Mouse (Mus musculus) embryo, embryonic 11.5 days (tissue): ENCODE data around the gene Hsd17b6.

Source experiments
- DNase-seq: peaks from one replicate; pipeline ENCODE4 v3.0.0-alpha.2; 2012; ENCODE audit warnings: low read depth, low spot score

Gene Hsd17b6

DNA sequence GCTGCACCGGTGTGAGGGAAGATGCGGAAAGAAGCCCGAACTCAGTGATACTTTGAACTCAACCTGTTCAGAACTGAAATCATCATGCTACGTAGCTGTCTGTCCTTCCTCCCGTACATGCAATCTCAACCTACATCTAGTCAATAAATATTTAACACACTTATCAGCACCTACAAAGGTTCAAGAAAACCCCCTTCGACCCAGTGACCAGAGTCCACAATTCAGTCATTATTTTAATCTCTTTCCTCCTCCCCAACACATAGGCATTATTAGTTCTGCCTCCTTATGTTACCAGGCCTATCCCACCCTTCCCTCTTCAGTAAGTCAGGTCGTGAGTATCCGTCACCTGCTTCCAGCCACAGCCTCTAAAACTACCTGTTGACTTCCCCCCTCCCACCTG, 1.9 kb downstream of the Hsd17b6 start:
- DNase-seq, result no peak

DNA sequence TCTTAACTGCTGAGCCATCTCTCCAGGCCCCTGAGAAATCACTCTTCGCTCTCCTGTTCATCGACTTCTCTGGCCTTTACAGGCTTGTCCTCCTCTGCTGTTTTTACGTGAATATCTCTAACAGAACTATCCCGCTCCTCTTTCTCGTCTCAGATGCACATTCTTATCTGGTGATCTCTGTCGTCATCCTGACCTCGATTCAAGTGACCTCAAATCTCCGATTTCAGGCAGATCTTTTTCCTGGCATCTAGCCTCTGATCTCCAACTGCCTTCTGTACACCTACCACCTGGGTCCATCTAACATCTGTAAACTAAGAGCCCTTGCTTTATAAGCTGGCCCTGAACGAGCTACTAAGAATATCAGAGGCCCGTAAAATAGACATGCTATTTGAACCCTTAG, 2.5 kb downstream of the Hsd17b6 start:
- DNase-seq, result no peak

GRCm38 (mm10) chr10:128003281-128003801, 4.1 kb downstream of the Hsd17b6 start:
- DNase-seq, result no peak

DNA sequence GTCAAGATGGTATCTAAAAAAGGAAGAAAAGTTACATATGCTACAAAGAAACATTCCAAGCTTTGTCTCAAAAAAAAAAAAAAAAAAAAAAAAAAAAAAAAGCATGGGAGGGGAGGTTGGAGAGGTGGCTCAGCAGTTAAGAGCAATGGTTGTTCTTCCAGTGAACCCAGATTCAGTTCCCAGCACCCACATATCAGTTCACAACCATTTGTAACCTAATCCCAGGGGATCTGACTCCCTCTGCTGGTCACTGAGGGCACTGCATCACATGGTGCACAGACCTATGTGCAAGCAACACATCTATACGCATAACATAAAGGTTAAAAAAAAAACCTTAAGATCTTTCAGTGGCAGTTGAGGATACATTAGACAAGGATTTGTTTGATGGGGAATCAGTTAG, 9.2 kb downstream of the Hsd17b6 start:
- no peak for DNase-seq

DNA sequence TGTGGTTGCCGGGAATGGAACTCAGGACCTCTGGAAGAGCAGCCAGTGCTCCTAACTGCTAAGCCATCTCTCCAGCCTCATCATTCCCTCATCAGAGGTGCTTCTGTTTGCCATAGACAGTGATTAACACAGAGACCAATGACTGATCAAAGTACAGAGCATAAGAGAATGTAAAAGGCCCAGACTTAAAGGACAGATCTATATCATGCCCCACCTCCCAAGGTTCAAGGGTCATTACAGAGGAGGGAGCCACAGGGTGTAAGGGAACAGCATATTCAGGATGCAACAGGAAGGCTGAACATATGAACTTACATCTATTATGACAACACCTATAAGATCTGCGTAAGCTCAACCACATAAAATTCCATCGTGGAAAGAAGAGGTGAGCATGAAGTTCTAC, 10.7 kb downstream of the Hsd17b6 start:
- no peak for DNase-seq

DNA sequence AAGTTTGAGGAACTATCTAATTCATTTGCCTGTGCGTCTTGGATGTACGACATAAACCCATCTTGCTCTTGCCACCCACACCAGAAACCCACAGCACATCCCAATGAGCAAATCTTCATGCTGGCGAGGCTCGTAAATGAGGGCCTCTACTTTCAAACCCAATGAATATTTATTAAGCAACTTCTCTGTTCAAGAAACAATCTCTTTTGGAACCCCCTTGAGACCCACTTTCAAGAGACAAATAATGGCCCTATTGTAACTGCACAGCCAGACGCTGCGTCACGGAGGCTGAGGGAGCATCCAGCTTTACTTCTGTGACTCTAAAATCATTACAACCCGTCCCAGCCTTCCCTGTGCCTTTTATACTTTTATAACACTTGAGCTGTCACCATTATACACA, 21.8 kb downstream of the Hsd17b6 start:
- DNase-seq, result no peak

- DNase-seq, result no peak
Measured at GRCm38 (mm10) chr10:127984650-127985049, 22.8 kb downstream of the Hsd17b6 start.

- no peak for DNase-seq
Measured at GRCm38 (mm10) chr10:127975503-127975902, 31.9 kb downstream of the Hsd17b6 start.

DNA sequence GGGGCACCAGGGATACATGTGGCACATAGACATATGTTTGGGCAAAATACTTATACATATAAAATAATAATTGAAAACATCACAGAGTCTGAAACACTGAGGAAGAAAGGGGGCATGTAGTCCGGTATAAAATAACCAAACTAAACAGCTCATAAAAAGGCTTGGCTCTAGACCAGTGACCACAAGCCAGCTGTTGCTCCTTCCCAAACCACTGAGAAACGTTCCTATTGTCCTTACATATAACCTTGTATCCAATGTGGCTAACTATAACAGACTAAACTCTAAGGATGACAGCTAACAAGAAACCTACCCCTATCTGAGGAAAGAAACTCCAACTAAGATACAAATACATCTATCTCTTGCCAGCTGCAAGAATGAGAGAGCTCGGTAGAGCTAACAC, 33.3 kb downstream of the Hsd17b6 start:
- no peak for DNase-seq

DNA sequence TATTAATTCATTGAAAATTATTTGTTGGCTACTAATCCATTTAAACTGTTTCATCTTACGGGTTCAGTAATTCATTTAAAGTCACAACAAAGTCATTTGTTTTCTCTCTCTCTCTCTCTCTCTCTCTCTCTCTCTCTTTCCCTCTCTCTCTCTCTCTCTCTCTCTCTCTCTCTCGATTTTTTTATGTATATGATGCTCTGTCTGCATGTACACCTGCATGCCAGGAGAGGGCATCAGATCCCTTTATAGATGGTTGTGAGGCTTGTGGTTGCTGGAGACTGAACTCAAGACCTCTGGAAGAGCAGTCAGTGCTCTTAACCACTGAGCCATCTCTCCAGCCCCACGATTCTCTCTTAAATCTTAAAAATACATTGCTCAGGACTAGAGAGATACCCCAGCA, 36.3 kb downstream of the Hsd17b6 start:
- no peak for DNase-seq

DNA sequence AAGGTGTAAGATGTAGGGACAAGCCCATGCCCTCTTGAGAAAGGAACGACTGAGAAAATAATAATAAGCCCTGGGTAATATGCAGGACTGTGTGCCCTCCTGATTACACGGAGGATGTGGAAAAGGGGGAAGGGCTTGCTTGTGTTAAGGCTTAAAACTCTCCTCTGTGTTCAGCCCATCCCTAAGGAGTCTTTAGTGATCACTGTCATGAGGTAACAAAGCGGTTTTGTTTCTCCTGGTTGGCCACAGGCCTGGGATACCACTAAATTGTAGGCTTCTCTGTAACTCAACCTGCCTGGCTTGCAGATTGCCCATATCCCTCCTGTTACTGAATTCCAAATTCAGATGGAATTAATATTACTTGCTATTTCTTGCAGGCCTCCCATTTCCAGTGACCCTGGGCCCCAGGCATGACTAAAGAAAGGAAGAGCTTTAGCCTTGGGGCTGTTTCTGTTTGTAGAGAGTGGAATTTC, 37.0 kb downstream of the Hsd17b6 start:
- DNase-seq, result no peak

DNA sequence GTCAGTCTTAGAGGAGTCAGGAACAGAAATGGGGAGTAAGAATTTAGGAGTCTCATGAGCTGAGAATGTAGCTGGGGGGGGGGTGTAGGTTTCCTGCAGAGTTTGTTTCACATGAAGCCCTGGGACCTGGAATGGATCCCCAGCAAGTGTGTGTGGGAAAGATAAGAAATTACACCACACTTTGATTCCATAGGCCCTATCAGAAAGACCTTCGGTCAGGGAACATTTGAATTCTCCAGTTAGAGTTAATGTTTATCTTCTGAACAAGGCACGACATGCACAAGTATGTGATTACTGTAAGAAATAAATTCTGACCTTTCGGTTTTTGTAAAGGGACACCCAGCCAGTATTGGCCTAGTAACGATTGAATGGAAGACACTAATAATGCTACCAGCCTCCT, 37.6 kb downstream of the Hsd17b6 start:
- DNase-seq, result no peak

DNA sequence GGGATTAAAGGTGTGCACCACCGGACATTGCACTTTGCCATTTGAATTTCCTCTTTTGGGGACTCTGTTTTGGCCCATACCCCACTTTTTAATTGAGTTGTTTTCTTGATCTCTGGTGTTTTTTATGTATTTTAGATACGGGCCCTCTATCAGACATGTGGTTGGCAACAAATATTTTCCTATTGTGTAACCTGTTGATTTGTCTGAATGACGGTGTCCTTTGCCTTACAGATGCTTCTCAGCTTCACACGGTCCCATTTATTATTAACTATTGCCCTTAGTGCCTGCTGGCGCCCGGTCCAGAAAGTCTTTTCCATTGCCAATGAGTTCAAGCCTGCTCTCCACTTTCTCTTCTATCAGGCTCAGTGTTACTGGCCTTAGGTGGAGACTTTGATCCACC, 40.9 kb downstream of the Hsd17b6 start:
- no peak for DNase-seq

DNA sequence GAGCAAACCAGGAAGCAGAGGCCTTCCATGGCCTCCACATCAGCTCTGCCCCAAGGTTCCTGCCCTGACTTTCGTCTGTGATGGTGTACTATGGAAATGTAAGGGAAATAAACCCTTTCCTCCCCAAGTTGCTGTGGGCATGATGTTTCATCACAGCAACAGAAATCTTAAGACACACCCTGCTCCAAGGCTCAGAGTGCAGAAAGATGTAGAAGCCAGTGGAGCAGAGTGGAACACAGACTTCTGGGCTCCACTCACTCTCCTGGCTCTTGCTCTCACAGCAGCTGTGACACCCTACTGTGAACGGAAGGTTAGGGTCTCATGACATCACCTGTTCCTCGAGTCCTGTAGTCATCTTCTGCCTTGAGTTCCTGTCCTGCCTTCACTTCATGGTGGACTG, 43.4 kb downstream of the Hsd17b6 start:
- no peak for DNase-seq

GRCm38 (mm10) chr10:127962451-127962850, 45.0 kb downstream of the Hsd17b6 start:
- DNase-seq, result no peak

DNA sequence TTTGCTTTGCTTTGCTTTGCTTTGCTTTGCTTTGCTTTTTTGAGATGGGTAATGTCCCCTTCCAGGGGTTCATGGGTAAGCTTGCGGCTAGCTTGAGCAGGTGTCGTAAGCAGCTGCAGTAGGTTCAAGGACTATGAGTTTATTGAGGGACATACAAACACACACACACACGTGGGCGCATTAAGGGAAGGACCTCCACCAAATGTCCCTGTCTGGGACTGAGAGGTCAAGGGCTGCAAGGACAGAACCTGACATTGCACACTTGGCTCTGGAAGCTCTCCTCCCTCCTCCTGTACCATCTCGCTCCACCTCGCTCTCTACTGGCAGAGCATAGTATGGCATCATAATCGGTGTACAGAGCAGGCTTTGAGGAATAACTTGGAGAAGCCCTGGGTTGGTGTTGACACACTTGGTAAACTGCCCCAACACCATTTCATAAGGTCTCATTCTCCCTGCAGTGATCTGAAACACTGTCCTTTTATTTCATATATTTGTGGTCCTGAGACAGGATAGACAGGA, 48.2 kb downstream of the Hsd17b6 start:
- no peak for DNase-seq

GRCm38 (mm10) chr10:127956168-127956816, 51.1 kb downstream of the Hsd17b6 start:
- DNase-seq, result no peak

DNA sequence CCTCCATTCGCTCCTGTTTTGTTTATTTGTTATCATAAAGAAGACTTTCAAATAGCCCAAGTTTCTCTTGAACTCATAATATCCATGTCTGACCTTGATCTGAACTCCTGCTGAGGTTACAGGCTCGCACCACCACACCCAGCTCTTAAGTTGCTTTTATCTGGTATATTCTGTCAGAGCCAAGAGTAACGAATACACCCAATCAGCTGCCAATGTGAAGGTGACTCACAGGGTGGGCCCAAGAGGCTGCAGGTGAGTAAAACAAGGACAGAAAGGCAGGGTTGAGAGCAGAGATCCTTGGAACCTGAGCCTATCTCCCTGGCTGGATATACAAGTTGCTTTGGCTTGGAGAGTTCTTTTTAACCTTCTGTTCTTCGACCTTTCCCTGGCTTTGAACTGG, 52.4 kb downstream of the Hsd17b6 start:
- no peak for DNase-seq

- DNase-seq, result no peak
Measured at GRCm38 (mm10) chr10:127951821-127952220, 55.6 kb downstream of the Hsd17b6 start.

GRCm38 (mm10) chr10:127951390-127951789, 56.0 kb downstream of the Hsd17b6 start:
- DNase-seq, result no peak

DNA sequence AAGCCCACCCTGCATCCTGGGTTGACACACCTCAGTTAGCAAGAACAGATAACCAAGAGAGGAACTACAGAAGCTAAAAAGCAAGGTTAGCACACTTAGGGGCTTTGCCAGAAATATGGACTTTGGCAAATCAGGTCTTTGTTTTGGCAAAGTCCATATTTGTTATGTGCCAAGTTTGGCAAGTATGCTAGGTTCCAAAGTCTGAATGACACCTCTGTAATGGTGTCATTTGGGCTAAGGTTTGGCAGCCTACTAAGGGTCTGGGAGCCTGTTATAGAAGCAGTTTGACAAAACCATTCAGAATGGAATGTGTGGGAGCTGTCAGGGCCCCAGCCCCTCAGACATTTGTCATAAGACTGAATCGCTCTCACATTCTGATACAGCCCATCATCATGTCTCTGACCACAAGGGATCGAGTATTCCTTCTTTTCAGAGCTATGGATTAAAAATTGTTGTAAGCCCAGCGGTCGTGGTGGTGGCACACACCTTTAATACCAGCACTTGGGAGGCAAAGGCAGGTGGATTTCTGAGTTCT, 57.7 kb downstream of the Hsd17b6 start:
- no peak for DNase-seq

DNA sequence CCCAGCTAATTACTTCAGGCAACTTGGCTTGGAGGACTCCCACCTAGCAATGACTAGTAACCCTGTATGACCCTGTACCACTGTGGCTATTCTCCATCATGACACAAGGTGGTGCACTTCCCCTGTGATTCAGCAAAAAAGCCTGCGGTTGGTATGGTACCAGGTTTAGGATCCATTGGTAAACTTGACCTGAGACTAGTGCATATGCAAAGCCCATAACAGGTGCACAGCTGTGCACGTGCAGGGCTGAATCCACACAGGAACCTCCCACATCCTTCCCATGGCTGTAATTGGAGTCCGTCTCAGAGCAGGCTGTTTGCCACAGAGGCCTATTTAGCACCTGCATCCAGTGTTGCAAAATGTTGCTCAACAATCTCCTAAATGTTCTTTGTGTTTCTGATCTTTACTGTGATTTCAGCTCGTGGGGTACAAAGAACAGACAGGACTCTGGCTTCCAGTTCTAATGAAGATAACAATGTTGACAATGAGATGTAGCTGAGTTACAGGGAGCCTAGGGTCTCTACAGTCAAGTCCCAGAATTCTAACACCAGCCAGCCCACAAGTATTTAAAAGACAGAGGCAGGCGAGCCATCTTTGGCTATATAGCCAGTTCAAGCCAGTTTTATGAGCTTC, 61.9 kb downstream of the Hsd17b6 start:
- DNase-seq, result peak; percentile 53
